Mouse (Mus musculus) spleen, postnatal 4 days (tissue): Measurements from ENCODE around the gene Rasa3.
A peak's percentile ranks its signal among the peaks of the same experiment; 100 is the strongest.

Experiments
- DNase-seq, 2 experiments: peaks; one replicate each; pipeline ENCODE4 v3.0.0; 2022; ENCODE audit warnings: low spot score in 2 of 2

Gene Rasa3

GRCm38 (mm10) chr8:13551574-13551830 lies 125.9 kb downstream of the Rasa3 start:
- no peak for DNase-seq

DNA sequence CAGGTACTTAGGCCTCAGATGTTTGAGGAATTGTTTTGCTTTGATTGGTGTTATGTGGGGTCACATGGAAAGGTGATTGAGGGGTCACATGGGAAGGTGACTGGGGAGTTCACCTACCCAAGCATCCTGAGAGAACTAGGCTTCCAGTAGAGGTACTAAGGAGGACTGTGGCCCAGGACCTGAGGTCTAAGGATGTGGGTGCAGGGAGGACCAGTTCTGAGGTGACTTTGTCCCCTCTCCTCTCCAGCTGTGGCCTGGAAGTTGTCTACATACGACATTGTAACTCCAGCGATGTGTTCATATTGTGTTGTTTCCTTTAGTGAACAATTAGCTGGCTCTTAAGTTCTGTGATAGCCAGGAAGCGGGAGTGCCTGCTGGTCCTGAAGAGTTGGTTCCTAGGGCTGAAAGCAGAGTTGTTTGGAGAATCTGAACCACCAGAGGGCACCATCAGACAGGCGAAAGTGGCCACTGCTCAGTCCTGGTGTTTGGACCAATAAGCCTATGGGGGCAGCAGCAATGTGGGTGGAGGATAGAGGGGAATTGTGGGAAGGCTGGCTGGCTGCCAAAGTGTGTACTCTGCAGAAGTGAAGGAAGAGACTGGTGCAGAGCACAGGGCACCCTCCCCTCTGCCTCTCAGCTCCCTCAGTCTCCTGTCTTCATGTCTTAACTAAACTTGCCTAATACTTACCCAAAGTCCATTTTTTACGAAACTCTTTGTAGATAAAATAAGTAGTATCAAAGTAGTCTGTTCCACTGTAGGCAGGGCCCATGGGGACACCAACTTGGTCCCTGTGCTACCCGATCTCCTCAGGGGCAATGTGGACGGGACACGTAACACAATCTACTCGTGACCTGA lies 126.5 kb downstream of the Rasa3 start:
- peak; percentile 76 to 87 for DNase-seq

GRCm38 (mm10) chr8:13548831-13549230 lies 128.6 kb downstream of the Rasa3 start:
- DNase-seq: no peak

DNA sequence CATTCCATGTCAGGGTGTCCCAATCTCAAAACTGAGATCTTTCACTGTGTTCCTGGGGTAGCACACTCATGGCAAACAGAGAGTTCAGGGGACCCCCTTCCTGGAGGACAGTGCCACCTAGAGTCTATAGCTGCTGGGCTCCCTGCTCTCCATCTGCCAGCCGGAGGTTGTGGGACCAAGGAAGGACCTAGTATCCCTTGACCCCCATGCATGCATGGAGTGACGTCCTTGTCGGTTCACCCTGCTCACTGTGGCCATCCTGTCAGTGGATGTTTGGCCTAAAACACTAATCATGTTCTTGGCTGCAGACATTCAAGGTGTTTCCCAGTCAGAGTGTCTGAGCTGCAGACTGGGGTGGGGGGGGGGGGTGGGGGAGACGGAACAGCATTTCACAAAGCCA lies 129.2 kb downstream of the Rasa3 start:
- no peak for DNase-seq

GRCm38 (mm10) chr8:13546421-13546820 lies 131.0 kb downstream of the Rasa3 start:
- no peak for DNase-seq

DNA sequence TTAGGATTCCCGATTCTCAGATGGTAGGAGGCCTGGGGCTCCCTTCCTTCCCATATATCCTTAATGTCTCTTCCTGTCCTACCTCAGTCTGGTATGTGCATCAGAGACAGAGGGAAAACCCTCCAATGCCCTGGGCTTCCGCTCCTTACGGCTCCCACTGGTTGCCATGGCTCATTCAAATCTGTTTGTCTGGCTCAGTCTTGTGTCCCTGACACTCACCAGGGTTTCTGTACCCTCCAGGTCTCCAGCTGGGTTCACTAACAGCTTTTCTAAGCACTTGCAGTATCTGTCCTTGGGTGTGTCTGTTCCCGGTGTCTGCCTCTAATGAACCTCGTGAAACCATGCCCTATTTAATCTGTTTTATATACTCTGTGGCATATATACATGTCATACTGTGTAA lies 135.9 kb downstream of the Rasa3 start:
- no peak for DNase-seq

GRCm38 (mm10) chr8:13540122-13540521 lies 137.3 kb downstream of the Rasa3 start:
- no peak for DNase-seq

- no peak for DNase-seq
Measured at GRCm38 (mm10) chr8:13538821-13539220, 138.6 kb downstream of the Rasa3 start.

- DNase-seq: no peak
Measured at GRCm38 (mm10) chr8:13537102-13537501, 140.3 kb downstream of the Rasa3 start.

- DNase-seq: no peak
Measured at GRCm38 (mm10) chr8:13533123-13533522, 144.3 kb downstream of the Rasa3 start.

DNA sequence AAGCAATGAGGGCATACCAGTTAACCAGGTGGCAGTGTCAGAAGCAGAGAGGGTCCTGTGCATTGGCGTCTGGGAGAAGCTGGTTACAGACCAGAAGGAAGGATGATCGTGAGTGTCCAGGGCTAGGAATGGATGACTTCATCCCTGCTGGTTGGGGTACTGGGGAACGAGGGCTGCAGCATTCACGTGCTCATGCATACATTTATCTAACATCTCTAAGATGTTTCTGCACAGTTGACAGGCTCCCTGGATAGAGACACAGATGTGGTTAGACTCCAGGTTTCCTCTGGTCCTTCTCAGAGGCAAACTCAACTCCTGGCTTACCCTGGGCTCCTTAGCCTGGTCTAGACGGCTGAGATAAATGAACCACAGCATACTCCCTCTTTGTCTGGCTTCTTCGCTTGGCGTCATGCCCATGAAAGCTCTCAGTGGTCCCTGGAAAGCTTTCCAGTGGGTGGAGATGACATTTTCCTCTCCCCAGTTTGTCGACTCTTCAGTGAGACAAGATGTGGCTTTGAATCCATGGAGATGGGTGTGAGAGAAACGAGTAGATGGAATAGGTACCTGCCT lies 145.7 kb downstream of the Rasa3 start:
- no peak for DNase-seq

GRCm38 (mm10) chr8:13530941-13531340 lies 146.5 kb downstream of the Rasa3 start:
- peak; percentile 66 to 73 for DNase-seq

- no peak for DNase-seq
Measured at GRCm38 (mm10) chr8:13530401-13530800, 147.0 kb downstream of the Rasa3 start.

GRCm38 (mm10) chr8:13529891-13530316 lies 147.5 kb downstream of the Rasa3 start:
- no peak for DNase-seq

DNA sequence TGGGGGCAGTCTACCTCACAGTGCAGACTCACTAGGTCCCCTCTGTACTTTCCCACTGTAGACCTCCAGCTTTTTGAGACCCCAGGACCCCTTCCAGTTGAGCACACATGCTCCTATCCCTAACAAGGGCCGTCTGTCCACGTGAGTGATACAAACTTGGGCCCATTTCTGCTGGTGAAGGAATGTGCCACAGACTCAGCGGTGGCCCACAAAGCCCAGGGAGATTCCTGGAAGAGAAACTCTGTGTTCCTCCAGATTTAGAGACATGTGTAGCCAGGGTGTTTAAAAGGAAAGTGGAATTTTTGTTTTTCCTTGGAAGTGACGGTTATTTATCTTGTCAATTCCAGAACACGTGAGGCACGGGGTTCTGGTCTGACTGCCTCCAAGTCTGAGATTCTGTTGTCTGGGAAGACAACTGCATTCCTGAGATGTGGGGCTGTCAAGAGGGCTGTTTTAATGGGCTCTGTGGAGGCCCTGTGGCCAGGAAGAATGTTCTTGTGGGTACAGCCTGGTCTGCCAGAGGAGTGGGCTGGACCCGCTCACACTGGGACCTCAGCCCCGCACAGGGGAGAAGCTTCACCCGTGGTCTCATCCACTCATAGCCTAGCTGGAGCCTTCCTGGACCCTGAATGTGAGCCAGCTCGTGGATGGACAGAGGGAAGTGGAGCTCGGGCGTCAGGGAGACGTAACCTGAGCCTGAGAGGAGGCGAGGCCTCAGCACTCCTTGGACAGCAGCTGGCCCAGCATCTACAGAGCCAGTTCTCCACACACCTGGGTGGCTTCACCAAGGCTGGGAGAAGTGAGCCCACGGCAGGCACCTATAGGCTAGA lies 148.2 kb downstream of the Rasa3 start:
- DNase-seq: no peak

GRCm38 (mm10) chr8:13521392-13521791 lies 156.0 kb downstream of the Rasa3 start:
- no peak for DNase-seq

GRCm38 (mm10) chr8:13520349-13520748 lies 157.1 kb downstream of the Rasa3 start:
- no peak for DNase-seq

DNA sequence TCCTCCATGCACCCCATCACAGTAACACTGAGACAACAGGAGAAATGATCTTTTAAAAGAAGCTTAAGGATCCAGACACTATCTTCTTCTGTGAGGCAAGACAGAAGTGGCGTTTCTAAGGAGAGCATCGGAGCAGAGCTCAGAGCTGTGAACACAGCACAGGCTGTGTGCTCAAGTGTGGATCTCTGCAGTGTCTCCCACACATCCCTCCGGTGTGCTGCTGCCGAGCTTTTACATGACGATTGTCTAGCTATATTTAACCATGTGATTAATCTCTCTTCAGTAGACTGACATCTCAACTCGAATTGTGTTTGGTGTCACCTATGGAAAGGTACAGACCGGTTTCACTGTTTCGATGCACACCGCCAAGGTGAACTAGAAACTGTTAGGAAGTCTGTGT lies 157.9 kb downstream of the Rasa3 start:
- no peak for DNase-seq

GRCm38 (mm10) chr8:13517284-13517781 lies 160.1 kb downstream of the Rasa3 start:
- no peak for DNase-seq
